Mouse (Mus musculus): ENCODE measurements at regions not wholly inside any gene's neighbourhood (a gene's known extent, or its start where the extent isn't known, plus 50 kb on each side); places are given as distances from the start of the nearest gene placed in this dataset.
"Not testable (repeated sequence)": the region's sequence is repeated elsewhere in the genome, so short reads cannot be mapped to it uniquely, and the experiment has no call there.

GRCm38 (mm10) chr11:16649599-16649998, 102.4 kb upstream of the Egfr start:
- no peak for ATAC-seq

GRCm38 (mm10) chr11:16663806-16664205, 88.2 kb upstream of the Egfr start:
- no peak for ATAC-seq

GRCm38 (mm10) chr11:16669453-16670251, 82.4 kb upstream of the Egfr start:
- ATAC-seq, result no peak

GRCm38 (mm10) chr11:16670282-16670681, 81.7 kb upstream of the Egfr start:
- no peak for ATAC-seq

- ATAC-seq, result not testable (repeated sequence)
These were observed 76.1 kb upstream of the Egfr start for GRCm38 (mm10) chr11:16675951-16676350.

GRCm38 (mm10) chr11:16683538-16683937, 68.5 kb upstream of the Egfr start:
- no peak for ATAC-seq

GRCm38 (mm10) chr11:16695596-16695995, 56.4 kb upstream of the Egfr start:
- ATAC-seq, result no peak

GRCm38 (mm10) chr11:16696787-16697186, 55.2 kb upstream of the Egfr start:
- ATAC-seq, result no peak

GRCm38 (mm10) chr11:16701826-16702225, 50.2 kb upstream of the Egfr start:
- no peak for ATAC-seq

All from activated CD4-positive, CD25-positive, alpha-beta regulatory T cell, adult 4 months (primary cell).